Mouse (Mus musculus) bone marrow macrophage, adult 2 months (primary cell): ENCODE data around the gene Klhdc1.

Source experiments
- CTCF ChIP-seq: IDR thresholded peaks from 2 replicates; pipeline ENCODE4 v1.5.1; 2012; ENCODE audit warnings: low read depth, mild to moderate bottlenecking, low read length, moderate library complexity
- POLR2A ChIP-seq: IDR thresholded peaks from 2 replicates; pipeline ENCODE4 v1.6.1; 2012; ENCODE audit warnings: mild to moderate bottlenecking, low read depth, low read length, borderline replicate concordance

- no peak for TF ChIP-seq CTCF
- TF ChIP-seq POLR2A: no peak
Measured at GRCm38 (mm10) chr12:69287535-69287934, 46.6 kb downstream of the Klhdc1 start.
